Mouse (Mus musculus) heart, adult 10 weeks (tissue): ENCODE results near the gene Rpl35a. TPM values are rescaled to one million over a fixed set of nuclear protein-coding genes. Genes with fewer than 3 reads are reported as not detected.

Experiments used
- polyA plus RNA-seq: library from polyadenylated mRNA; stranded (reverse); fragments of 350-450 nt; fragmentation: Illumina TruSeq; extraction: RNeasy Lipid Tissue Mini Kit (QIAGEN cat#74804); gene quantifications from one replicate; pipeline ENCODE4 v1.2.3, GENCODE M21; 2014; ENCODE audit warnings: low read depth, low replicate concordance

The Rpl35a gene
- polyA plus RNA-seq = 696 TPM

GRCm38 (mm10) chr16:33056095-33056785 lies at the start of gene Rpl35a, which contains the start of gene Iqcg:
Rpl35a (plus strand) TSS chr16:33056453.
Iqcg (minus strand) TSS chr16:33056218.

GRCm38 (mm10) chr16:33062024-33062681 lies 5.9 kb downstream of the Rpl35a start, which contains the start of gene Lmln:
Lmln (plus strand) TSS chr16:33062521.

Other genes with a start within 250 kb of the Rpl35a start
- gene Smbd1, start 246.0 kb upstream of the Rpl35a start, polyA plus RNA-seq = not detected
- gene Fyttd1, start 179.0 kb upstream of the Rpl35a start, polyA plus RNA-seq = 67.7 TPM
- 34.1 TPM for gene Rubcn, start 178.7 kb upstream of the Rpl35a start, polyA plus RNA-seq
- gene Lrch3, start 142.4 kb upstream of the Rpl35a start, polyA plus RNA-seq = 17.9 TPM
- gene Iqcg, start 235 bp upstream of the Rpl35a start, polyA plus RNA-seq = 0.92 TPM
- gene Lmln, start 6.1 kb downstream of the Rpl35a start, polyA plus RNA-seq = 1.8 TPM
- 14.1 TPM for gene Osbpl11, start 128.6 kb downstream of the Rpl35a start, polyA plus RNA-seq
- gene Snx4, start 195.0 kb downstream of the Rpl35a start, polyA plus RNA-seq = 29.5 TPM